Mouse (Mus musculus) G1E (cell line): ENCODE measurements around the gene Shld1. TPM values are rescaled to one million over a fixed set of nuclear protein-coding genes. Genes with fewer than 3 reads are reported as not detected.

Experiments used
- ATAC-seq: 2 replicates; pipeline ENCODE4 v1.8.0; 2016; ENCODE audit warnings: mild to moderate bottlenecking; ENCODE audit not compliant: insufficient number of reproducible peaks, poor library complexity, low FRiP score, severe bottlenecking; ENCODE audit errors: extremely low read depth
- DNase-seq: peaks from one replicate; pipeline ENCODE4 v3.0.0; 2012; ENCODE audit warnings: low spot score
- H3K27me3 ChIP-seq: 2 replicates; pipeline ENCODE4 v1.6.1; 2012; ENCODE audit warnings: mild to moderate bottlenecking, low read length, inconsistent platforms; ENCODE audit not compliant: insufficient read depth
- H3K36me3 ChIP-seq: replicated peaks from 2 replicates; pipeline ENCODE3; 2012; ENCODE audit warnings: mild to moderate bottlenecking, inconsistent platforms
- H3K4me1 ChIP-seq: 2 replicates; pipeline ENCODE4 v1.6.1; 2012; ENCODE audit warnings: low read depth, low read length, inconsistent platforms, mixed read lengths; ENCODE audit not compliant: insufficient read depth
- H3K4me3 ChIP-seq: 2 replicates; pipeline ENCODE4 v1.5.1; 2012; ENCODE audit warnings: low read depth, mild to moderate bottlenecking, inconsistent platforms, low read length, moderate library complexity, mixed read lengths
- H3K9me3 ChIP-seq: replicated peaks from 2 replicates; pipeline ENCODE4 v1.6.1; 2012; ENCODE audit warnings: inconsistent platforms
- CTCF ChIP-seq: IDR thresholded peaks from 2 replicates; pipeline ENCODE4 v1.5.1; 2012; ENCODE audit warnings: low read depth, low read length, inconsistent platforms, mixed read lengths
- GATA1 ChIP-seq: IDR thresholded peaks from 2 replicates; pipeline ENCODE4 v1.6.1; 2012; ENCODE audit warnings: borderline replicate concordance, low read length, inconsistent platforms, mixed read lengths
- GATA2 ChIP-seq: IDR thresholded peaks from 2 replicates; pipeline ENCODE4 v1.6.1; 2012; ENCODE audit warnings: low read depth, low read length, inconsistent platforms, borderline replicate concordance
- POLR2AphosphoS5 ChIP-seq: IDR thresholded peaks from 2 replicates; pipeline ENCODE4 v1.6.1; 2012; ENCODE audit warnings: low read depth, low read length, inconsistent platforms; ENCODE audit not compliant: insufficient replicate concordance
- TAL1 ChIP-seq: conservative IDR thresholded peaks from 2 replicates; pipeline ENCODE4 v1.6.1; 2012; ENCODE audit warnings: low read depth, low read length, inconsistent platforms, mixed read lengths
- polyA plus RNA-seq: library from polyadenylated mRNA; stranded (reverse); fragments of >175 nt; gene quantifications from 2 replicates; pipeline ENCODE4 v1.2.3, GENCODE M21; 2012
- total RNA-seq, 2 experiments: library from RNA; stranded (forward) in 1 of 2; stranded (reverse) in 1 of 2; fragments of 200-1000 nt in 1 of 2; fragments of >200 nt in 1 of 2; fragmentation: Nextera tagmentation in 1 of 2; gene quantifications; 2 replicates each; pipeline ENCODE4 v1.2.3; 2014 to 2017

Gene Shld1
- total and polyA plus RNA-seq, 3 experiments: 2.7 to 15.0 (median 5.2) TPM

- ATAC-seq (no peak), DNase-seq (no peak)
- no peaks in the 10 kb centered on the region for H3K9me3 ChIP-seq
- TF ChIP-seq CTCF: no peak
- TF ChIP-seq GATA2: no peak
- no peak for TF ChIP-seq POLR2AphosphoS5
- TF ChIP-seq TAL1: no peak
- no peak for TF ChIP-seq GATA1
- no peaks in the 10 kb centered on the region for H3K4me1 ChIP-seq
- no peak overlapping the region for H3K4me3 ChIP-seq
- no peaks in the 10 kb centered on the region for H3K36me3 ChIP-seq
- 0 out of 2 replicates have a peak, but pooled peaks cover 4% of the 10 kb centered on the region for H3K27me3 ChIP-seq
Observed at GRCm38 (mm10) chr2:132649352-132649870, 37.3 kb upstream of the Shld1 start.

- H3K36me3 ChIP-seq: no peaks in the 10 kb centered on the region
- no peak for DNase-seq
- TF ChIP-seq TAL1: no peak
- TF ChIP-seq CTCF: no peak
- 0 out of 2 replicates have a peak, but pooled peaks cover 4% of the 10 kb centered on the region for H3K27me3 ChIP-seq
- no peak for ATAC-seq
- no peaks in the 10 kb centered on the region for H3K9me3 ChIP-seq
- no peak overlapping the region for H3K4me3 ChIP-seq
- no peaks in the 10 kb centered on the region for H3K4me1 ChIP-seq
Observed at GRCm38 (mm10) chr2:132650546-132650945, 36.2 kb upstream of the Shld1 start.

- peaks cover 6% of the 10 kb centered on the region; the same call in 1 of the 2 replicates for H3K27me3 ChIP-seq
- H3K9me3 ChIP-seq: no peaks in the 10 kb centered on the region
- no peaks in the 10 kb centered on the region for H3K36me3 ChIP-seq
- TF ChIP-seq GATA2 (no peak), POLR2AphosphoS5 (no peak), GATA1 (no peak), CTCF (no peak), TAL1 (no peak)
- DNase-seq: no peak
- no peak for ATAC-seq
- H3K4me1 ChIP-seq: no peaks in the 10 kb centered on the region
- no peak overlapping the region for H3K4me3 ChIP-seq
Observed at GRCm38 (mm10) chr2:132652476-132652875, 34.3 kb upstream of the Shld1 start.

- H3K27me3 ChIP-seq: peaks cover 2% of the 10 kb centered on the region; the same call in 1 of the 2 replicates
- no peaks in the 10 kb centered on the region for H3K36me3 ChIP-seq
- H3K4me3 ChIP-seq: no peak overlapping the region
- H3K4me1 ChIP-seq: no peaks in the 10 kb centered on the region
- no peaks in the 10 kb centered on the region for H3K9me3 ChIP-seq
- ATAC-seq (no peak), DNase-seq (no peak)
- TF ChIP-seq GATA1 (no peak), TAL1 (no peak), POLR2AphosphoS5 (no peak), GATA2 (no peak), CTCF (no peak)
Observed at GRCm38 (mm10) chr2:132654834-132655495, 31.8 kb upstream of the Shld1 start.

GRCm38 (mm10) chr2:132657186-132657585, 29.5 kb upstream of the Shld1 start:
- TF ChIP-seq TAL1 (no peak), GATA2 (no peak), POLR2AphosphoS5 (no peak)
- Histone ChIP-seq H3K36me3 (no peaks in the 10 kb centered on the region), H3K9me3 (no peaks in the 10 kb centered on the region), H3K4me1 (no peaks in the 10 kb centered on the region), H3K4me3 (no peak overlapping the region), H3K27me3 (peaks cover 4% of the 10 kb centered on the region; the same call in 1 of the 2 replicates)
- DNase-seq (no peak), ATAC-seq (no peak)

GRCm38 (mm10) chr2:132658412-132659120, 28.2 kb upstream of the Shld1 start:
- DNase-seq: no peak
- H3K27me3 ChIP-seq: peaks cover 6% of the 10 kb centered on the region; the same call in 1 of the 2 replicates
- no peak for TF ChIP-seq CTCF
- H3K36me3 ChIP-seq: no peaks in the 10 kb centered on the region
- H3K4me3 ChIP-seq: no peak overlapping the region
- H3K4me1 ChIP-seq: no peaks in the 10 kb centered on the region
- H3K9me3 ChIP-seq: no peaks in the 10 kb centered on the region
- no peak for ATAC-seq
